Mouse (Mus musculus) megakaryocyte, embryonic 14.5 days (primary cell): ENCODE data around the gene Fam83g.

Experiments
- FLI1 ChIP-seq: IDR thresholded peaks from 2 replicates; pipeline ENCODE4 v1.6.1; 2012; ENCODE audit warnings: low read length, inconsistent platforms, mixed read lengths
- GATA1 ChIP-seq: IDR thresholded peaks from 3 replicates; pipeline ENCODE4 v1.6.1; 2012; ENCODE audit warnings: mixed read lengths, low read length, inconsistent platforms, borderline replicate concordance

GRCm38 (mm10) chr11:61647956-61648748 is 35.7 kb upstream of the Fam83g start:
- TF ChIP-seq GATA1 (no peak), FLI1 (no peak)
